Mouse (Mus musculus): ENCODE data around the gene Clec3b. TPM values are rescaled to one million over a fixed set of nuclear protein-coding genes. Genes with fewer than 3 reads are reported as not detected.

The Clec3b gene
- 1 to 10 TPM; 3.6 to 3.7 TPM for total RNA-seq (2021)

GRCm38 (mm10) chr9:123150241-123151020 lies at the start of gene Clec3b:
TSS of gene Clec3b (plus strand) at chr9:123150946.
- intact Hi-C loops (cut with DNase I) = no loop called here
- peak in 1 of 2 experiments; percentile 9 for DNase-seq (ENCODE audit: low spot score in 2 of 2)

- DNase-seq (ENCODE audit: low spot score in 2 of 2) = no peak
- intact Hi-C loops (cut with DNase I) = no loop called here
These were observed 47.3 kb upstream of the Clec3b start for GRCm38 (mm10) chr9:123103425-123103824.

- intact Hi-C loops (cut with DNase I) = no loop called here
- DNase-seq (ENCODE audit: low spot score in 2 of 2) = no peak
These were observed 46.4 kb upstream of the Clec3b start for GRCm38 (mm10) chr9:123104362-123104761.

GRCm38 (mm10) chr9:123107186-123107585 lies 43.6 kb upstream of the Clec3b start:
- DNase-seq (ENCODE audit: low spot score in 2 of 2) = no peak
- intact Hi-C loops (cut with DNase I) = no loop called here

- DNase-seq (ENCODE audit: low spot score in 2 of 2) = no peak
- intact Hi-C loops (cut with DNase I) = no loop called here
These were observed 41.6 kb upstream of the Clec3b start for GRCm38 (mm10) chr9:123109188-123109587.

GRCm38 (mm10) chr9:123111751-123112221 lies 39.0 kb upstream of the Clec3b start:
- no peak for DNase-seq (ENCODE audit: low spot score in 2 of 2)
- intact Hi-C loops (cut with DNase I) = loop anchor here (5.0 kb wide), 1 partner anchor 89 kb away; the partner anchor contains the start of gene Tmem42

- DNase-seq (ENCODE audit: low spot score in 2 of 2) = peak; percentile 90 to 96
- intact Hi-C loops (cut with DNase I) = loop anchor here (5.0 kb wide), 1 partner anchor 91 kb away; the partner anchor contains the start of gene Tmem42
These were observed 37.8 kb upstream of the Clec3b start, which contains the start of the genes Zdhhc3 and Exosc7 for GRCm38 (mm10) chr9:123112805-123113521. TSS of gene Zdhhc3 (minus strand) at chr9:123113205. TSS of gene Exosc7 (plus strand) at chr9:123113215.

- no peak for DNase-seq (ENCODE audit: low spot score in 2 of 2)
- intact Hi-C loops (cut with DNase I) = loop anchor here (5.0 kb wide), 1 partner anchor 92 kb away; the partner anchor contains the start of gene Tmem42
These were observed 36.8 kb upstream of the Clec3b start for GRCm38 (mm10) chr9:123113931-123114330.

GRCm38 (mm10) chr9:123115566-123115965 lies 35.2 kb upstream of the Clec3b start:
- DNase-seq (ENCODE audit: low spot score in 2 of 2) = no peak
- intact Hi-C loops (cut with DNase I) = no loop called here

GRCm38 (mm10) chr9:123123017-123123416 lies 27.7 kb upstream of the Clec3b start:
- intact Hi-C loops (cut with DNase I) = no loop called here
- DNase-seq (ENCODE audit: low spot score in 2 of 2) = peak; percentile 15 to 43

GRCm38 (mm10) chr9:123123571-123124412 lies 27.0 kb upstream of the Clec3b start:
- intact Hi-C loops (cut with DNase I) = no loop called here
- DNase-seq (ENCODE audit: low spot score in 2 of 2) = no peak

GRCm38 (mm10) chr9:123124413-123124981 lies 26.2 kb upstream of the Clec3b start:
- intact Hi-C loops (cut with DNase I) = no loop called here
- DNase-seq (ENCODE audit: low spot score in 2 of 2) = no peak

- intact Hi-C loops (cut with DNase I) = no loop called here
- DNase-seq (ENCODE audit: low spot score in 2 of 2) = no peak
These were observed 23.1 kb upstream of the Clec3b start for GRCm38 (mm10) chr9:123127663-123128062.

GRCm38 (mm10) chr9:123132994-123133393 lies 17.8 kb upstream of the Clec3b start:
- intact Hi-C loops (cut with DNase I) = no loop called here
- DNase-seq (ENCODE audit: low spot score in 2 of 2) = no peak

GRCm38 (mm10) chr9:123136953-123137682 lies 13.6 kb upstream of the Clec3b start:
- peak in 1 of 2 experiments; percentile 43 for DNase-seq (ENCODE audit: low spot score in 2 of 2)
- intact Hi-C loops (cut with DNase I) = no loop called here

GRCm38 (mm10) chr9:123138891-123139474 lies 11.8 kb upstream of the Clec3b start:
- DNase-seq (ENCODE audit: low spot score in 2 of 2) = no peak
- intact Hi-C loops (cut with DNase I) = no loop called here

- intact Hi-C loops (cut with DNase I) = no loop called here
- DNase-seq (ENCODE audit: low spot score in 2 of 2) = no peak
These were observed 10.7 kb upstream of the Clec3b start for GRCm38 (mm10) chr9:123139887-123140614.

GRCm38 (mm10) chr9:123148430-123148829 lies 2.3 kb upstream of the Clec3b start:
- intact Hi-C loops (cut with DNase I) = no loop called here
- DNase-seq (ENCODE audit: low spot score in 2 of 2) = no peak

Measured in left cerebral cortex, postnatal 25 days (tissue).